Mouse (Mus musculus) layer of hippocampus, adult 9-11 months (tissue): Measurements from ENCODE around the gene Hsph1.

Experiments used
- DNase-seq: peaks from one replicate; pipeline ENCODE4 v3.0.0; 2022

Hsph1 gene

DNA sequence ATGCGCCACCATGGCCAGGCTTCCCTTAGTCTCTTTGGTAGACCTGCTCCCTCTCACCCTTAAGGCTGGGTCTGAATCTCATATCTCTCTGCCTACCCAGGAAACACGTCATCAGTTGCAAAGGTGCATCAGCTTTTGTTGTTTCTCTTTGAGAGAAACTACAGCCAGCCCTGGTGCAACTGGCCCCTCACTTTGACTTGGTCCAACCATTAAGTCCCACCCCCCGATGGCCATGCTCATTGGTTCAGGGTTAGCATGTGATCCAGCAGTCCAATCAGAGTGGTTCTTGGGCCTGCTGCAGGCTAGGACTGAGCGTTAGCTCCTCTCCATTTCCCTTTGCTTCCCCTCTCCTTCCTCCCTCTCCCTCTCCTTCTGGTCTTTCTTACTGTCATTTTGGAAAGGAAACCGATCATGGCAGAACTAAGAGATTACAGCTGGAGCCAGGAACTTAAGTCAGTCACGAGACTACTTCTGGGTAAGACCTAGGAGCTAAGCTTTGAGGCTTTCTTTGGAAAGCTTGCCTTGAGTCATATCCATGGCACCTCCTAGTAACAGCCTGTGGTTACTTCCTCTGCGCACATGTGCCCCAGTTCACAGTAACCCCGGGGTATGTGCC, 5.2 kb upstream of the Hsph1 start:
- DNase-seq = no peak

DNA sequence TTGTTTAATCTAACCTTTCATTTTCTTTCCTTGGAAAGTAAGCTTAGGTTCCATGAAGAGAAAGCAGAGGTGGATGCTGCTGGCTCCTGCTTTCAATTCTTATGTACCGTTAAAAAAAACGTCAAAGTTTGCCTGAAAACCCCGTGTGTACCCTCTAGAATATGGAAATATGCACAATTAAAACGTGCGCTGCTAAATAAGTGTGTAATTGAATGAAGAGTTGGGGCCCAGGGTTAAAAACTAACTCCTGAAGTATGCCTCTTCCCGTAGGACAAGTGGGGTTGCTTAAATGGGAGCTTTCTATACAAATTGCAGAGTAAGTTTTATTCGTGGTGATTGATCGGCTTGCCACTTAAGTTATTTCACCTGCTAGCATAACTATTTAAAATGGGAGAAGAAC, 1.1 kb upstream of the Hsph1 start:
- no peak for DNase-seq

DNA sequence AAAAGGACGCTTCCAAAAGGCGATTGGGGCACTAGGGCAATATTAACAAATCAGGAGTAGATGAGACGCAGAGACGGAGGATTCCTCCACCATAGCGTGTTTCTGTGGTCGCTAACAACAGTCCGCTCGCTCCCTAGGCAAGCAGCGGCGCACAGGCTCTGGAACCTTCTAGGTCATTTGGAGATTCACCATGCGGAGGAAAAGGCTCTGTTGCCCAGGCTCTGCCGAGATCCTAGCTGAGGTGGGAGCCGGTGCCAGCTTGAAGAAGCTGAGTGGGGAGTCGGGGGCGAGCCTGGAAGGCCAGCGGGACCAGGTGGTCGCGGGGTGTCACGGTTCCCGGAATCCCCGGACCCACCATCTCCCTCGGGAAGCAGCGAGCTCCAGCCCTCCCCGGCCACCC, 620 bp downstream of the Hsph1 start:
- DNase-seq = no peak

DNA sequence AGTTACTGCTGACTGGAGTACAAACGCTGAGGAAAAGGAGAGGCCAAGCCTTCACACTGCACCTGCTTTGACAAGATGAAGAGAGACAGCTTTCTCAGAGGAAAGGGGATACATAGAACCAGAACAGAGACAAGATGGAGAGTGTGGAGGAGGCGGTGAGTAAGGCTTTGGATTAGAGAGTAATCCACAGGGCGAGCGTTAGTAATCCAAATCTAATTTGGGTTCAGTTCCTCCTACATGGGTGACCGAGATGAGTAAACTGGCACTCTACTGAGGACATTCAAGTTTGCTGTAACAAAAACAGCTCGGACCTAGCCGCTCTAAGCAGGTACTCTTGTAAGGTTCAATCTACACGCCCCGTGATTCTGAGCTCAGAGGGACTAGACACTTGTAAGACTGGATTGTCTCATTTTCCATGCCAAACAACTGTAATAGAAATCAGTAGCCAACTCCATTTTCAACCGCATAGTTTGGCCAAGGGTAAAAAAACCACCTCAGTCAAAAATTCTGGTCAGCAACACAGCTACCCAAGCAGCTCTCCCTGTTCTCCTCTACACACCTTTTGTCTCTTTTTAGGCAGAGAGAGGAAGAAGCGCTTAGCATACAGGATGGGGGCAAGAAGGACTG, 1.7 kb downstream of the Hsph1 start:
- DNase-seq = no peak

DNA sequence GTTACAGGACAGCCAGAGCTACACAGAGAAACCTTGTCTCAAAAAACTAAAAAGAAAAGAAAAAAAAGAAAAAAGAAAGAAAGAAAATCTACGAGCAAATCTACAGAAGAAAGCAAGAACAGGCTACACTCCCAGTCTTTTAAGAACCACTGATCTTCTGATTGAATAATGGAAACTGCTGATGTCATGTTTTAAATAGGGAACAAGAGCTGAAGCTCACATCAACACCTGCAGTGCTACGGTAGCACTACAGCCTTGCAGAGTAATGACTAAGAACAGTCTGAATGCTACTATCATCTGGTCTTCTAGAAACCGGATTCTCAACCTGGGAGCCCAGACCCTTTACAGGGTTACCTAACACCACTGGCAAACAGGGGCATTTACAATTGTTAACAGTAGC, 10.6 kb downstream of the Hsph1 start:
- DNase-seq = no peak

DNA sequence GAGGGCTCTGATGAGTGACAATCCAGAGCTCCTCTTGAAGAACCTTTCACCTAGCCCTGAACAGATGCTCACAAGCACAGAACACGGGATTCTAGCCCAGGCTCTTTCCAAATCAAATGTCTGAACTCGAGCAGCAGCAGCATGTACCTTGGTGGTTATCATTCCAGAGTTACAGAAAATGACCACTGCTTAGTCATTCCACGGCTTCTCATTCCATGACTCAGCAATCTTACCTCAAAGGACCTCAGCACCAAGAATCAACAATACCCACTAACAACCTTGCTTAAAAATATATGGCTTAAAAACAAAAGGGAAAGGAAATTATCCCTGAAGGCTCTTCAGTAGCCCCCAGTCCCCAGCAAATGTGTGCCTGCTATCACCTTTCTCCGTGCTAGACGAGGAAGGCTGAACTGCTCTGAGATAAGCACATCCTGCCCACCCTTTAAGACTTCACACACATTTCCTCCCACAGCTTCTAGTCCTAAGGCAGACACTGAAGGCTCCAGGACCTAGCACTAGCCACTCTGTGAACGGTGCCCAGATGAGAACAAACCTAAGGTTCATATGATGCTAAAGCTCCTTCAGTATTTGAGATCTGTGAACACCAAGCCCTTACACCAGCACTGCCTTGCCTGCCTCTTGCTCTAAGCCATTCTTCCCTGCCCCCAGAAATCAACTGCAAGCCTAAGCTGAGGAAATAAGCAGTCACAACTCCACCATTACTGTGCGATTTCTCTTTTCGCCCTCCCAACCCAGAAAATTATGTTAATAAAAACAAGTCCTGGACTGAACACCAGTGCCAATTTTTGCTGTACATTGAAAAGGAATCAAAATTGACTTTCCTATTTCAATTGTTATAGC, 12.1 kb downstream of the Hsph1 start:
- no peak for DNase-seq

DNA sequence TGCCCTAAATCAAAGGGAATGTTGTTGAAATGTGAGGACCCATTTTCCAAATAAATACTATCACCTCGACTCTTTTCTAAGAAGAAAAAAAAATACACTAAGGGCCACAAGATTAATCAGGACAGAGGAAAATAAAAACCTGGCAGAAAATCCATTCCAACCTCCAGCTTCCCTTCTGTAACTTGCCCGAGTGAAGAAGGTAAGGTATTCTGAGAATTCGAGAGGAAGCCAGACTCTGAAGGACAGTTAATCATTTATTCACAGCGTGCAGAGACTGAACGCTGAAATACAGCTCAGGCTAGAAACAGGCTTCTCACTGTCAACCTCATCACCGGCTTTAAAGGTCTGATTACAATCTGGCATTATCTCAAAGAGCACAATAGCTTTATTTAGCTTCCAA, 13.5 kb downstream of the Hsph1 start:
- no peak for DNase-seq

DNA sequence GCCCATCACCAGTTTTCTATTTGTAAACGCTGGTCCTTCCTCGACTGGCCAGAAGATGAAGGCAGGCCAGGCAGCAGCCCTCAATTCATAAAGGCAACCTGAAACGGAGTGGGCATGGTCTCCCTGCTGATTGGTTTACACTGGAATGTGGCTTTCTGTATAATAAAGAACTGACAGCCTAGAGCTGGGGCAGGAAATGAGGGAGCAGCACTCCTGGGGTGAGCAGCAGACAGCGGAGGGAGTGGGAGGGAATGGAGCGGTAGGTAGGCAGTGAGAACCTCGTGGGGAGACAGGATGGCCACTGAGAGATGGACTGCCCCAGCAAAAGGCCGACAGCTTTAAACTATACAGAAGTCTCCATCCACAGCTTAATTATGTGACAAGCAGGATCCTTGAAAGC, 14.0 kb downstream of the Hsph1 start:
- no peak for DNase-seq

DNA sequence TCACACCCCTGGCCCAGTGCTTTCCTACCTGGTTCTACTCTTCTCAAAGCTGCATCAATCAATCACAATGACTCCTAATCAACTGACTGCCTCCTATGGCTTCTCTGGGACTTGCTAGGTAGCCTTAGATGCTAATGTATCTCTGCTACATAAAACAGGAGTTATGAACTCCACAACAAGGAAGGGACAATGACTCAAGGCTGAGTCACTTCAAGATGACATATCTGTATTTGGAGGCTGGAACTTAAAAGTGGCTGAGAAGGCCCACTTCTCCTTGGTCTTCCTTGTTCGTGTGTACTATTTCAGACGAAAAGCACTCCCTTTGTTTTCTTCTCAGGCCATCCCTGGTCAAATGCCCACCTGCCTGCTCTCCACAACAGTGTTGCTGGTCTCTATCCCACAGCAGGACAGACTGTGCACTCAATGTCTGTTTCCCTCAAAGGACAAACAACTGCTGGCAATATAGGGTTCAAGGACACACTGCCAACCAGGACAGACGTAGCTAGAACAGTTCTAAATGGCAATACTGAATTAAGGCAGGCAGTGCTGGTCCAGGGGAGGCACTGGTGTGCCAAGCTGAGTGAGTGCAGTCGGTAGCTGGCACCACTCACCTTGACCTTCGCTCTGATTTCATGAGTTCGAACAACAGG, 18.3 kb downstream of the Hsph1 start:
- DNase-seq = no peak

DNA sequence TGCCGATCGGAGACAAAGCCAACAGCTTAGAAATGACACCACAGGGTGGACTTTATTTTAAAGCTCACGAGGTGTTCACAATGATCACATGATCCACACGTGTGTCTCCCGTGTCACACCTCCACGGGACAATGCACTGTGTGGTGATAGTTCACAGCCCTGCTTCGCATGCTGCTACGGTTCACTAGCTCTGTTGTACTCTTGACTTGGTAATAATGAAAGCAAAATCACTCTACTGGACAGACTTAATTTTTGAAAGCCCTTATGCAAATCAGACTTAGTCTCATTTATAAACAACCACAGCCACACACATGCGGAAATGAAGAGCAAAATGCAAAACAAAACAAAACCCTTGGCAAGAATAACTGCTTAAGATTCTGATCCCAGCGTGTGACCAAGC, 19.4 kb downstream of the Hsph1 start:
- no peak for DNase-seq

DNA sequence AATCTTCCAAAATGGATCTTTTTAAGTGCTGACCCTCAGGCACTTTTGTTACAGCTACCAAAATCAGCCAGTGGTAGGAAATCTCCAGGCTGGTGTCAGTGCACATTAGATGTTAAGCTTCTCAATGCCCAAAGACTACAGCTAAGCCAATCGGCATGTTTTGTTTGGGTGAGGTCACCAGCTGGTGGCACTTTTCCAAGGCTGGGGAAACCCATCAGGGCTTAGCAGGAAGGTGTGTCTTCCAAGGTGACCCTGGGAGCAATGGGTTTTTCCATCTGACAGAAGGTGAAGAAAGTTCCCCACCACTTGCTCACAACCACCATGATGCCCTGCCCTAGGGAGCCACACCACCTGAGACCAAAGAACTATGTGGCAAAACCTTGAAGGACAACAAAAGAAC, 20.0 kb downstream of the Hsph1 start:
- no peak for DNase-seq

DNA sequence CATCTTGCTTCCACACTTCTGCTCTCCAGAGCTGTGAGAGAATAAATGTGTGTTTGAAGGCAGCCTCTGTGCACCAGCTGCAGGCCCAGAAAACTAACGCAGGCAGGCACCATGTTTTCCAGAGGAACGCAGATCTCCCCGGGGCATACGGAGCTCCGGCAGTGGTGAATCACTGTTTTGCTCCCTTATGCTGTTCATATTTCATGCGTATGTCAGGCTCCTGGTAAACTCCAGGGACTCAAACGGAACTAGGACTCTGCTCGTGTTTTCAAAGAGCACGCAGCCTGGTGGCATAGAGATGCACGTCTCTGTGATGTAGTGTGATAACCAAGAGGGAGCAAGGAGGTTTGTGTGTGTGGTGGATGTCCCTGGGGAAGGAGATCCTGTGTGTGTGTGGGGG, 23.4 kb downstream of the Hsph1 start:
- peak; percentile 70 for DNase-seq

DNA sequence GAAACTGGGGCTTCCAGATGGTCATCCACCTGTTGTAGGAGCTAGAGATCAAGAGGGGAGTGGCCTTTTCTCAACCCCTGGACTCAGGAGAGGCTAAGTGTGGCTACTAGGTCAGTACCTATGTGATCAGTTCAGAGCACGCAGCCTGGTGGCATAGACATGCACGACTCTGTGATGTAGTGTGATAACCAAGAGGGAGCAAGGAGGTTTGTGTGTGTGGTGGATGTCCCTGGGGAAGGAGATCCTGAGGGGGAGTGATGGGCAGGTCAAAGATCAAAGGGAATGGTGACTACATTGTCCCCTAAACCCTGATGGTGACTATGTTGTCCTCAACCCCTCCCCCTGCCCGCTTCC, 24.0 kb downstream of the Hsph1 start:
- DNase-seq = no peak

DNA sequence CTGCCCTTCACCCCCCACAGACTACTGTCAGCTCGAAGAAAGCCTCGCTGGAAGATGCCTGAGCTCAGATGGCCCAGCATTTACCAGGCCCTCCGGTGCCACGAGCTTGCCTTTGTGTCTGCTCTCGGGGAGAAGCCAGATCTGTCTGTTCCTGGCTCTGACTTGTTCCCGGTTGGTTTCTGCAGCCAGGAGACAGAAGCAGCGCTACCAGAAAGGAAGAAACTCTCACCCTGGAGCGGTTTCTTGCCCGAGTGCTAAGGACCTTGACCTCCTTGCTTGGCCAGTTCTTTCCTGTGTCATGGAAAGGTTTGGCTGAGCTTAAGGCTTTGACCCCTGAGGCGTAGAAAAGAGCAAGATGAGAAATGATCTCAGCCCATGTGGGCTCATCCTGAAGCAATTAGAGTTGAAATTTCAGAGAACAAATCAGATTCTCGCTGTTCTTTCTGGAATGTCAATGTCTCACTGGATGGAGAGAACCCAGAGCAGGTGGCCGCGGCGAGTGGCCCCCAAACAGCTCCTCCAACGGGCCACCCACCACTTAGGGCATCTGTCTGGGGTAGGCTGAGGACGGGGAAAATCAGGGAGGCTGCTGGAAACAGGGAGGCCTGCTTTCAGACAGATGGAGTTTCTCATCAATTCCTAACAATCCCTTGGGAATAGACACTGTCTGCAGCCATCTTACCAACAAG, 24.6 kb downstream of the Hsph1 start:
- DNase-seq = peak; percentile 52

DNA sequence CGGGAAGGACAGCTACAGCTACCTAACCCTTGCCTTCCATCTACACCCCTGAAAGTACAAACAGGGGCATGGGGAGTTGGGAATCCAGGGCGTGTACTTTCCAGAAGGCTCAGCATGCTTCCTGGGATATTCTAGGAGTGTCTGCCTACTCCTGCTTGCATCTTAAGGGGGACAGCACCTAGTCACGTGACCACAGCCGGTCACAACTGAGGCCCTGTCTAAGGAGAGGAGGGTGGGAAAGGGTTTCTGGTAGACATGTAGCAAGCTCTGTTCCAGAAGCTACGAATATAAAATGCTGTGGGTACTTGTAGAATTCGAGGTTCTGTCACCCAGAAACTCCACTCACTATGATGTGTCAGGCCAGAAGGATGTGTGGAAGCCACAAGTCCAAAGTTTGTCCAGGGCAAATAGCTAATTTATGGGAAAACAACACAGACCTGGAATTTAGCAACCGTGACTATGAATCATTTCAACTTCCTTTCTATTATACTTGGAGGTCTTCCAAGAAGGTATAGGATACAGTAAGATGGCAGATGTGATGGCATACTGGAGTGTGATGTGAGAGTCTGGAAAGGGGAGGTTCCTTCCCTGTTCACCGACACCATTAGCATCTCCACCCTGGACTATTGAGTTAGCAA, 29.0 kb downstream of the Hsph1 start:
- DNase-seq = no peak

DNA sequence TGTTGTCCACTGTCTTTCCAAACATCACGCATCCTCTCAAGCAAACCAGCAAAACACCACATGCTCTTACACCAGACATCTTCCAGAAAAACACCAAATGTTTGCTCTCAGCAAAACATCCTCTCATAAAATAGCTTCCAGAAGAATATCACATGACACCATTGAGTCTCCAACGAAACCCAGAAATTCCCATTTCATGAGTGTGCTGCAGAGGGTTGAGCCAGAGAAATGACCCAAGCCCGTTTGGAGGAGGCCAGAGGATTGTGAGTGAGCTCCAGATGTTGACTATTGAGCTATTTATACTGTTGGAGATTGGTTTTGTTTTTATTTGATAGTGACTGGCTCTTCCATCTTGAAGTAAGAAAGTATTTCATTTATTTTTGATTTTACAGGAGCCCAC, 32.9 kb downstream of the Hsph1 start:
- no peak for DNase-seq

DNA sequence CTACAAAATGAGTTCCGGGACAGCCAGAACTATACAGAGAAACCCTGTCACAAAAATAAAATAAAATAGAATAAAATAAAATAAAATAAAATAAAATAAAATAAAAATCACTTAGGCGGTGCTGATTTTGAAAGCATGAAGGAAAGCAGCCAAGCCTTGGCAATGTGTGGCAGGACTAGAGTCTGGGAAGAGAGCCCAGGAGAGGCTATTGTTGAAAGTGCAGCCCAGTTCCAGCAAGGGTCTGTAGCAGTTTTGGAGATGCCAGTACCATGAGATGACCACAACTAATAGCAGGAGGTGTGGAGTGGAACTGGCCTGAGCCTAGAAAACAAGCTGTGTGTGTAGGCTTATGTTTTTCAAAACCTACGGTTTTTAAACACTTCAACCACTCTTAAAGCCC, 34.2 kb downstream of the Hsph1 start:
- DNase-seq = peak; percentile 22

DNA sequence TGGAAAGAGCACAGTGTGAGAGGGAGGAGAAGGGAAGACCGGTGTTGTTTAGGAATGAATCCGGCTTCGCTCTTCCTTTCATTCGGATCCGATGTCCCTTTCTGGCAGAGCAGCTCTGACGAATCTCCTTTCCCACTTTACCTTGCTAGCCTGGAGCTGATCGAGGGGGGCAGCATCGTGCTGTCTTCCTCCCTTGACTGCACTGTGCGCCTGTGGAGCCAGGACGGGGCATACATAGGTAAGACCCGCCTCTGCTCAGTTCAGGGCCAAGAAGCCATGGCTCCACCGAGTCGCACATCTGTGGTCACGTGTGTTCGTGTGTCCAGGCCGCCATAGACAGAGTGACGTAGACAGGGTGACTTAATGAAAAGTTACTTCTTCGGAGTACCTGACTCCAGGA, 38.8 kb downstream of the Hsph1 start:
- DNase-seq = no peak

DNA sequence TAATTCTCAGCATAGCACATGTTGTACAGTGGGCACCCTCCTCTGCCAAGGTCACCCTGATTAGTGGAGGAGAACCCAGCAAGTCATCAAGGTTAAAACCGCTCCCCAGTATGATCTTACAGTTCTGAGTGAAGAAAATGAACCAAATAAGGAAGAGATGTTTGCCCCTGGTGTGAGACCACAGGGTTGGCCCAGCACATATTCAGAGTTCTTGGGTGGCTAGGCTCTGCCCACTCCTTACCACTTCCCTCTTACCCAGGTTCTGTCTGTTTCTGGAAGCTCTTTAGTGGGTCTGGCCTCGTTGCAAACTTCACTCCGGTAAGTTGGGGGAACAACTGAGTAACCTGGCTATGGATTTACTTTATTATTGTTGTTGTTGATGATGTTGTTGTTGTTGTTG, 42.0 kb downstream of the Hsph1 start:
- no peak for DNase-seq

DNA sequence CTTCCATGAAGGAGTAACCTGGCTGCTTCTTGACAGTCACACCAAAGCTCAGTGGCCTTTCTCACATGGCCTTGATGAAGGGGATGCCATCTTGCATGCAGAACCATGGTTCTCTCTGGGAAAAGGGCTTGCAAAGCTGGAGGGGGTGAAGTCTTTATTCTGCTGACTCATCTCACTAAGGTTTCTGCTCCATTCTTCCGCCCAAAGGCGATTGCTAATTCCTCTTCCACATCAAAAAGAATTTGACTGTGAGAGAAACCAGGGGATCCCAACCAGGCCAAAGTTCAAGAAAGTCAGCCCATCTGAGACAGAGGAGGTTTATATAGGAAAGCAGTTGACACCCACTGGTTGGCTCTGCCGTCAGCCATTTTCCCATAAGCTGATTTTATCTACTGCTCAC, 46.2 kb downstream of the Hsph1 start:
- DNase-seq = no peak

DNA sequence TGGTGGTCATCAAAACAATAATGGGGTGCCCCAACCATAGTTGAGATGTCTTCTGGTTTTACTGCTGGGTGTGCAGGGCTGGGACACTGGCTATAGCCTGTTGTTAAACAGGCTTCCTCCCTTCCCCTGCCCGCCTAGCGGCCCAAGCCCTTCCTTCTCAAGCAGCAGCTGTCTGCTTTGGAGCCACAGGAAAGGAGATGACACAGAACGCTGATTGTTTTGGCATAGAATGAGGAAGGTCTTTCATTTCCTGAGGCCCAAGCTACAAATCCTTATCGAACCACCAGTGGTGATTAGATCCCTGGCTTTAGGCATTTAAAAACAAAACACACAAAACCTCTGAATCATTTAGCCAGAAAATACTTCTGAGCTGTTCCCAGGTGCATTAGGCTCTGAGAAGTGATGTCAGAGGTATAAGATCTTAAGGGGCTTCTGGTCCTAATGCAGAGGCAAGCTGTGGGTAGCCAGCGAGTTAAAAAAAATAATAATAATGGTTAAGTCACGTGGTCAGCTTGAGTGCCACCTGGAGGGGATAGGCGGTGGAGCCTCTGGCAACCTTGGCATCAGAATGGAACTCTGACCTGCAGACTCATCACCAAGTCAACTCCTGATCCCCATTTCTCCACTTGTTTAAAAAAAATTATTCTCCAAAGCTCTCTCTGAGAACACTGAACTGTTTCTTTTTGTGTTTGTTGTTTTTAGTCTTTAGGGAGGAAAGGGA, 47.2 kb downstream of the Hsph1 start:
- no peak for DNase-seq

DNA sequence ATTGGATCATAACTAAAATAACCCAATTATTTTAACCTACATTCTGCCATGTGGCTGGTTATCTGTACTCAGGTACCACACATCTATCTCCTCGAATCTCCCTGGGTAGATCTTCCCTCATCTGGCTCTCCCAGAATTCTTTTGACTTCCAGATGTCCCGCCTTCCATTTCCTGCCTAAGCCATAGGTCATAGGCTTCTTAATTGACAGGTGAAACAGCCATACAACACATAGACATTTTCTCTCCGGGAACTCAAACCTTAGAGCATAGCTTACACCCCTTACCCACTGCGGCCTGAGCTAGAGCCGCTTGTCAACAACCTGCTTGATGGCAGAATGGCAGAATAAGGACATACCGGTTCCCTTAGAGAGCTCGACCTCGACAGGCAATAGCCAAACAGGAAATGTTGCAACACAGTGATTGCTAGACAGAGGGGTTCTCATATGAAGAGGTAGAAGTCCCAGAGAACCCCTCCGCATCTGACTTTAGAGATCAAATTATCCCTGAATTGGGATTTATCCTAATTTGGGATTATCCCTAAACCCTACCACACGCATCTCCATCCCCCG, 48.8 kb downstream of the Hsph1 start:
- DNase-seq = no peak
